Mouse (Mus musculus) natural killer cell, adult 2 months (primary cell): ENCODE data around the gene Ephb1.

Source experiments
- DNase-seq, 2 experiments: peaks; one replicate each; pipeline ENCODE4 v3.0.0; 2022; ENCODE audit warnings: low spot score in 2 of 2

Ephb1 gene

DNA sequence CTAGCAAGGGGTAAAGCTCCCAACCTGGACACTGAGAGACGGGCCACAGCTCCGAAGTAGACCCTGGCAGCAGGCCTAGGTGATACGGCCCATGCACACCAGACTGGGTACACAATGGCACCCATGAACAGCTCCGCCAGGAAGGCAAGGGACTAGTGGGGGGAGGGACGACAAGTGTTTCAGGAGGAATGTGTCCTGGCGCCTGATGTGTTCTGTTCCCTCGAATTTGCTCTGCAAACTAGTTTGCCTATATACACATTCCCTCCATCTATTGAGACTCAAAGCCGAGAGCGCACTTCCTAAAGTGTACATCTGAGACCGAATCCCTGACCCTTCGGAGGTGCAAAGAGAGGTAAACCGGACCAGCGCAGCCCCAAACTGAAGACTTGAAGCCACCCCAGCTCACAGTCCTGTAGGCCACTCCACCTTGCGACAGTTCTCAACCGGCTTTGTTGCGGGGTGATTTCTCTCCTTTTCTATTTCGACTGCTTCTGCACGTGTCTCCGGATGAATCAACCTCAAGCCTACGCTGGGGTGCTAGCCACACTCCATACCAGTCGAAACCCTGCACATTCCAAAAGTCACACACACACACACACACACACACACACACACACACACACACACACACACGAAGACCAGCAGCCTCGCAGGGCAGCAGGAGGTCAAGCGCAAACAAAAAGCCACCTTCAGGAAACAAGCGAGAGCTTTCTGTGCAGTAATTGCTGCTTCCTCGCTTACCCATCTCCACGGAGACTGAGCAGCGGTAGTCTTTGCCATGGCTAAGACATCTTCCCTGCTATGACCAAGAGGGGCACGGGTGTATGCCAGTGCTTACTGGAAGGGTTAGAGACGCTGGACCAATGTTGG is 2.1 kb downstream of the Ephb1 start:
- no peak for DNase-seq

DNA sequence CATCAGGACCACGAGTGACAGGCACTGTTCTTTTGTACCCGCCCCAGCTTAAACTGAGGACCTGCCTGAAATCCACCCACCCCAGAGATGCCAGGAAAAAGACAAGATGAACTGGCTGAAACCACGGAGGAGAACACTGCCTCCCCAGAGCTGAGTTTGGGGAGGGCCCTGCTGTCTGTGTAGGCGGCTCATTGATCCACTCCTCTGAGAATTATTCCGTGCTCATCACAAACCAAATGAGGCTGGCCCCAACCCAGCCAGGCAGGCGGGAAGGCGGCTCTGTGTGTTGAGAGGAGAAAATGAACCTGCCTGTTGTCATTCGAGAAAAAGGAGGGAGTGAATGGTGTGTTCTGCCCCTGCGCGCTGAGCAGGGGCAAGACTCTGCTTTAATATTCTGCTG is 2.8 kb downstream of the Ephb1 start:
- no peak for DNase-seq

DNA sequence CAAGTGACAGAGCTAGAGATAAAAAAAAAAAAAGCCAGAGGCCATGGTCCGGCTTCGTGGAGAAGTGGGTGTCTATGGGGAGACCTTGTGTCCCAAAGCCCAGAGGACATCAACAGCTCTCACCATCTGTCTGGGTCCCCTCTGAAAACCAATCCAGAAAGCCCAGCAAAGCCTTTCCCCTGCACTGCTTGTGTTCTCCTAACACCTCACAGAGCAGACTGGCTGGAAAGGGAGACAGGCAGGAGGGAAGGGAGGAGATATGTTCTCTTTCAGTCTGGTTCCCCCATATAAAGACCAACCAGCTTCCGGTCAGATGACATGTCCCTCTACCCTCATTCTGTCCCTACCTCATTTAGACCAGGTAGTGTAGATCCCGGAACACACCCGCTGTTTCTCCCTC is 3.3 kb downstream of the Ephb1 start:
- DNase-seq, result no peak

DNA sequence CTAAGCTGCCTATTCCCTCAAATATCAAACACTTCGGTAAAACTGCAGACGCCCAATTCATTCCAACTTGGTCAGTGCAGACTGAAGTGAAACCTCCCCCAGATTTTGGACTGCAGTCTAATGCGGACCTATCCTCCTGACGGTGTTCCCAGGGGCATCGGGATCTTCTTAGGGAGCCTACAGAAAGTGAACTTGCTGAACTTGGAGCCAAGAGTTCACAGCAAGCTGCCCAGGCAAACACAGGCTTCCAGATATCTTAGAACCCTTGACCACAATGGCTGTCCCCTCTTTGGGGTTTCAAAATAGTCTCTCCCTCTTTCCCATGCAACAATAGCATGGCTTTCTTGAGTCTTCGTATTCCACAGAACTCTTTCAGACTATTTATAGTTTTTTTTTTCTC is 3.8 kb downstream of the Ephb1 start:
- no peak for DNase-seq

DNA sequence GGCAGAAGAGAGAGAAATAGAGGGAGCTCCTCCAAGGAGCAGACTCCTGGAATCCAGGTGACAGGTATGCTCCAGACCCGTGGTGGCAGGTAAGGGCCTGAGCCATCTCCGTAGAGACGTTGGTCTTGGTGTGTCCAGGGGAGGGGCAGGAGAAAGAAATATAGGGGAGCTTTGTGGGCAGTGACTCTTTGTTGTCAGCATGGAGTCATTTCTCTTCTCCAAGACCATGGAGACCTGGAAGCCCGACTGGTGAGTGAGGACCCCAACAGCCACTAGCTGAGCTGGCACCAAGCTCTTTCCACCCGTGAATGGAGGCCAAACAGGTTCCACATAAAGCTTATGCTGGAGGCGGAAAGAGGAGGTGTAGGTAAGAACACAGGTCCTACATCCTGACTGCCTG is 4.4 kb downstream of the Ephb1 start:
- DNase-seq, result no peak

DNA sequence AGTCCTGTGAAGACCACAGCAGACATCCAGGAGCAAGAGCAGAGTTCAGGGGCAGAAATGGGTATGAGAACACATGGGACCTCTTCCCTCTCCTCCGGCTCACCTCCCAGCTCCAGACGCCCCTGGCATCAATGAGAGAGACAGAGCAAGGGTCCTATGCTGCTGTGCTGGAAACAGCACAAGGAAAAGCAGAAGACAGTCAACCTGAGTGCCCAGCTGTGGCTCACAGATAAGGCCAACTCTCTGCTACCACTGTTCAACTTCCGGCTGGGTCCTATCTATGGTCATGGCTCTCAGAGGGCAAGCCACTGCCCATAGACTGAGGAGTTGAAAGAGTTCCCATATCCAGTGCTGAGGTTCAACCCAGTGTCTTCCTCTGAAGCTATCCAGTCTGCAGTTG is 7.7 kb downstream of the Ephb1 start:
- no peak for DNase-seq

DNA sequence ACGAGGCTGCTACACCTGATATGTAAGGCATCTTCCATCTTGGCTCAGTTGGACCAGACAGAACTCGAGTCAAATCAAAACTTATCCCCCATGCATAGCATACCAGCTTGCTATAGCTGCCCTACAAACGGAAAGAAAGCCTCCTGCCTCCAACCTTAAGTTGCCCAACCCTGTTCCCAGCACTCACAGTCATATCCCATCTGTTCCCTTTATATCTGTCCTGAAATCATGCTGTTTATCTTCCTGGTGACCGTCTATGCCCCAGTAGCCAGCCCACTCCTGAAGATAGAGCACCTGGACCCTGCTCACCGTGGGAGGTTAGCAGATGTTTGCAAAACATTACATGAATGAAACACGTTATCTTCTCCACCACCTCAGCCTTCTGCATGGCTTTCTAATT is 9.0 kb downstream of the Ephb1 start:
- no peak for DNase-seq

DNA sequence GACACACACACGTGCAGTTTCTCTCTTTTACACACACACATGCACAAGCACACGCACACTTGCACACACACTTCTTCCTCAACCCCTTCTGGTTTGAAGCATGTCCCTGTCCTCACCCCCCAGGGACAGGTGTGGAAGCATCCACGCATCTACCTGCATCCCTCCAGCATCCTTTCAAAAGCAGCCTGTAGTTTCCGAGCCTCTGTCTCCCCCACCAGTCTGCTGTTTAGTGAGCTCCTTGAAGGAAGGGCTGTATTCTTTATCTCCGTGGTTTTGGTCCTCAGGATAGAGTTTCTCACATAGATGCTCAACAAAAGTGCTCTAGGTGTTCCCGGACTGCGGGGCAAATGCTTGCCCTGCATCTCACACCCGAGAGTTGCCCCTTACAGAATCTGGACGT is 9.4 kb downstream of the Ephb1 start:
- DNase-seq, result no peak

DNA sequence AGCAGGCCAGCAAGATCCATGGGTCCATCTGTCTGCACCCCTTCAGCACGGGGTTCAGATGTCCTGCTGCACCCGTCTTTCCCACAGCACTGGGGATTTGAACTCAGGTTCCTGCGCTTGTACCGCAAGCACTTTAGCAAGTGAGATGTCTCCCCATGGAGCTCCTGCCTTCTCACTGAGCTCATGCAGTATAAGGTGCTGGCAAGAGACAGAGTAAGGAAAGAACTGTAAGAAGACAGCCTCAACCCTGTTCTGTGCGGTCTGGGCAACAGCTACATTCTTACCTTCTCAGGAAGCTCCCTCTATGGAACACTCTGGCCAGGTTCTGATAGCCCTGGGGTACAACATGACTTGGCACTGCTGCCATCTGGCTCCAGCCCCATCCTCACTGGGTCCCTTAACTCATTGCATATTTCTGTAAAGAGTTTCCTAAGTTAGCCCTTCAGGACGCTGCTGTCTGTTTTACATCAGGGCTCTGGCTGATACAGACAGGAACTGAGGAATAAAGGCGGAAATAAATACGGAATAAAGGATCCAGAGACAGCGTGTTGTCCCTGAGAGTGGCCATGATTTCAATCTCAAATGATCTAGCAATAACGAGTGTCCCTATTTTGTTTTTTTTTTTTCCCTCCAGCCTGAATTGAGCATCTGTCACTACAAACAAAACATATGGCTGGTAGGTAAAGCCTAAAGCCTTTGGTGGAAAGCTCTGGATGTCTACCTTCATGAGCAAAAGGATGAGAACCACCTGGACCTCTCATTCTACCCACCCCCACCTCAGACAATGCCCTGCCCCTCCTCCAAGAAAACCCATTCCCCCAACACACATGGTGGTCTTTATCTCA is 10.2 kb downstream of the Ephb1 start:
- no peak for DNase-seq

DNA sequence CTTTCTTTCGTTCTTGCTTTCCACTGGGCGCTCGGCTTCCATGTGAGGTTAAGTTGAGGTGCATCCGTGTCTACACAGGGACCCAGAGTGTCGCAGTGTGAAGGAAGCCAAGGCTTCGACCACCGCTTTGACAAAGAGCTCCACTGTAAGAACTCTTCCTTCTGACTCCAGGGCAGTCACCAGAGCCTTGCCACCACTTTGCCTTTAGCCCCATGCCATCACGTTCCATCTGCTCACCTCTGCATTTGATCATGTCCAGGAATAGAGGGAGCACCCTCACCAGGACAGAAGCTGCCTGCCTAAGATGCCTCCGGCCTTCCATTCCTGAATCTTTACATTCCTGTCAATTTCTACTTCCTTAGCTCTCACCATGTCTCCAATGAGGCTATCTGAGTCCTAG is 11.4 kb downstream of the Ephb1 start:
- no peak for DNase-seq

DNA sequence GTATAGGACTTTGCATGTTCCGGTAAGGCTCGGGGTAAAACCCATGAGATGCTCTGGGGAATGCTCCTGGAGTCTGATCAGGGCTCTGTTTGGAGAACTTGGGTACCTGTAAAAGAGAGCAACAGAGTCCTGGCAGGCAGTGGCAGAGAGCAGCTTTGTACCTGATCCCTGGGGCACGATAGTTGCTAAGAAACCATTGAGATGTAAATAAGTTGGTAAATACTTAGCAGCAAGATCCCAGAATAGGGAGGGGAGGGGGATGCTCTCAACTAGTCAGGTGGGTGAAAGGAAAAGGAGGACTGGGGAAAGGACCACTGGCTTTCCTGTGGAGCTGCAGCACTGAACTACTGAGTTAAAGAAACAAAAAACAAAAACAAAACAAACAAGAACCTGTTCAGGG is 12.5 kb downstream of the Ephb1 start:
- no peak for DNase-seq

DNA sequence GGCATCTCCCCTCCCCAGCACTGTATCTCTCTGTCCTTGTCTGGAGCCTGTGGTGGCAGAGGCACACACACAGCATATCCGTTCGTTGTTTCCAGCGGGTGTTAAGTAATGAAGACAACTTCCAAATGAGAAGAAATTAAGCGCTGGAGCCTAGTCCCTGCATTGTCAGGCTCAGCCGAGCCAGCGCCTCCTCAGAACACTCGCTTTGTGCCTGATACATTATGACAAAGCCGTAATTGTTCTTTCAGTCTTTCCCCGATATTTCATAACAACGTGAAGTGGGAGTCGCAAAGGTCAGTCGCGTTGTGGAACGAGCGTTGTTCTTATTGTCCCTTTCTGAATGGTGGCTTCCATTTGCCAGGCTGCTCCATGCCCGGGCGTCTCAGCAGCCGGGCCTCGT is 13.7 kb downstream of the Ephb1 start:
- DNase-seq, result no peak

DNA sequence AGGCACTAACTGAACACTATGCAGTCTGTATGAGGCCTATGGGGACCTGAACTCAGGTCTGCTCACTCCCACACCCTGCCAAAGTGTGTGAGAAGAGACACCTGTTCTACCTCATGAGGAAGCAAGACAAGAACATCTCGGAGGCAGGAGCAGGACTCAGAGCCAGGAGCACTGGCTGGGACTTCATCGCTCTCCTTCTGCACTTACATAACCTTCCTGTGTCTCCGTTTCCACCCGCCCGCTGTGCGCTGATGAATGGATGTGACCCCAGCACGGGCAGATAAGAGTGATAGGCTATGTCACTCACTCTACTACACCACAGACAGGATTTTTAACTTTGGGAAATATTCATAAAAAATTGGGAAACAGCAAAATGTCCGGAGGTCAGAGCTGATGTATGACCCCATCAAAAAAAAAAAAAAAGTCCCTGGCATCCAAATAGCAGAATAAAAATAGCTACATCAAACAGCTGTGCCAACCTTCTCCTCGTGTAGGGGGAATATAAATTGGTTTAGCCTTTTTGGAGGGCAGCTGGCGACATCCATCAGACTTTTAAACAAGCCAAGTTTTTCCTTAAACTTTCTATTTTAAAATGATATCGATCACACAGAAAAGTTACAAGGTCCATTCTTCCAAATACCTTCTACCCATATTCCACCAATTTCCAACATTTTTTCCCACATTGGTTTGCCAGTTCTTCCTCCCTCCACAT is 18.8 kb downstream of the Ephb1 start:
- DNase-seq, result no peak

DNA sequence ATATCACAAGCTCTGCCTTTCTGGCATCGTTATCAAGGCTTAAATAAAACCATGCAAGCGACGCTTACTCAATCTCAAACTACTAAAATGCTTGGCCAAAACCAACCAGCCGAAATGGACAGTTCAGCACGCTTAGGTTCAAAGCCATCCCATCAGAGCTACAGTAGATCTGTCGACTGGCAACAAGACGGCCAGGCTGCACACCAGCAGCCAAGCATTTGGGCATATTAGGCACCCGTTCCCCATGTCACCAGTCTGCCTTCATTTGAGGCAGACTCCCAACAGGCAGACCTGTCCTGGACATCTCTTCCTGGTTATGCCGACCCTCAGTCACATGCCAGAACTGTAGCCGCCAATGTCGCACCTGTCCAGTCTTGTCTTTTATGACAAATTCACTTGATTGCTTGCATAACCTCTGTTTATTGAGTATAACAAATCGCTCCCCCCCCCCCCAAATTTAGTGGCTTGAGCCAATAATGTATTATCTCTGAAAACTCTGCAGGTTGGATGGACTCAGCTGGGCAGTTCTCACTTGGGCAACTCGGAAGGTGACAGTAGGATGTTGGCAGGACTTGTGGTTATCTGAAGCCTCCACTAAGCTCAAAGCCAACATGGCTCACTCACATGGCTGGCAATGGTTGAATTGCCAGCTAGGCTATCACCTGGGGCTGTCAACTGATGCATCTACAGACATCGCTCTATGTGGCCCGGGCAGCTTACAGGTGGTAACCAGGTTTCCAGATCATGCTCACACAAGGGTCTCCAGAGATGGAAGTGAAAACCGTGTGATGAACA is 24.0 kb downstream of the Ephb1 start:
- DNase-seq, result no peak

DNA sequence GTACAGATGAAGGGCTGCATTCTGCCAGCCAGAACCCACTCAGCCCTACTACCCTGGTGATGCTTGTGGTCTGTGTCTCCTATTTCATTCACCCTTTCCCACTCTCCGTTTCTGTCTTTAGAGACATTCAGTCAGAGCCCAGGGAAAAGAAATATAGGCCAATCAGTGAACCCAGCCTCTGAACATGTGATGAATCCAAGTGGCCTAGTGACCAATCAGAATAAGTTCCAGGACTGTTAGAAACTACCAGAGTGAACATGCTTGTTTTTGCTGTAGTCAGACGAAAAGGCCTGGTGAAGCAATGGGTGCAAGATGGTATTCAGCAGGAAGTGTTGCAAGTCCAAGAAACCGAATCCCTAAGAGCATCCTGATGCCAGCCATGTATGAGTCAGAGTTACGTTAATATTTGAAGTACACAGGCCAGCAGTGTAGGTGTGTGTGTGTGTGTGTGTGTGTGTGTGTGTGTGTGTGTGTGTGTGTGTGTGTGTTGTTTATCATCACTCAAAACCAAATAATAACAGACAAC is 26.8 kb downstream of the Ephb1 start:
- DNase-seq, result no peak

DNA sequence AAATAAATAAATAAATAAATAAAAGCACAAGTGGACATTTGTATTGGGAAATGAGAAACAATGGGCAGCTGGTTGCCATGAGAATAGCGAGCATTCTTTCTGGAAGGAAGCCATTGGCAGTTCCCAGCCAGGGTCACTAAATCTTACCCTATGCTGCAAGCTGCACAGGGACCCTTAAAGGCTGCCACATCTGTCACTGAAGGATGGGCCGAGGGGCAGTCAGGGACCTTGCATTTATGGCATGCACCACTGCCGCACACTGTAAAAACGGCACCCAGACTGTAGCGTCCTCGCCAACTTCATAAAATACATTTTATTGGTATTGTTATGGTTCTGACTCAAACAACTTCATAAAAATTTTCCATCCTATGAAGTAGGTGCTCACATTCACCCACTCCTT is 39.1 kb downstream of the Ephb1 start:
- DNase-seq, result no peak

DNA sequence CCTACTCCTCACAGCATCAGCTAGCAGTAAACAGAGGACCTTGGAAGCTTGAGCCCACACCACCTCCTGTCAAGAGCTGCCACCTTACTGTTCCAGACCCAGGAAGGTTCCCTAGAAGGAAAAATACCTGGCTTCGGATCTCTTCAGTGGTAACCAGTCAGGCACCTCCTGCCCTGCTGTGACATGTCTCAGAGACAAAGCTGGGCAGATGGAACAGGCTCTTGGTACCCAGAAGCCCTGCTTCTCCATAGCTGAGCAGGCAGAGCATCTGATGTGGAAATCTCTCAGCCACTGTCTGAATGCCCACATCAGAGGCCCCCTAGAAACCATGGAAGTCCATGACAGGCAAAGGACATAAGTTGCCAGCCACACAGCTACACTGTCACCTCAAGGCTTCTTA is 39.7 kb downstream of the Ephb1 start:
- no peak for DNase-seq

DNA sequence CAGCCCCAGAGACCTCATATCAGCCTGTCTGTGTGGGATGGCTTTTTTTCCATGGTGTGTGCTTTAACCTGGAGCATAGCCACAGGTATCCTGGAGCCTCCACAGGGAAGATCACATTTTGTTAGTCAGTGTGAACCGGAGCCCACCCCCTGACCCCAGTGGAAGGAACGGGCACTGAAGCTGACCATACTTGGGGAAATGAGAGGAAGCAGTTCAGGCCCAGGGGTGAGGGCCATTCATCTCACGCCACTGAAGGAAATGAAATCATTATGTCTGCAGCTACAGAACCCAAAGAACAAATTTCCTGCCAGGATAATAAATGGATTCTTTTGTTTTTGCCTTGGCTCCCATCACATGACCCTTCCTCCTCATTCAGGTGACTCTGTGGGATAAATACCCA is 44.1 kb downstream of the Ephb1 start:
- no peak for DNase-seq

DNA sequence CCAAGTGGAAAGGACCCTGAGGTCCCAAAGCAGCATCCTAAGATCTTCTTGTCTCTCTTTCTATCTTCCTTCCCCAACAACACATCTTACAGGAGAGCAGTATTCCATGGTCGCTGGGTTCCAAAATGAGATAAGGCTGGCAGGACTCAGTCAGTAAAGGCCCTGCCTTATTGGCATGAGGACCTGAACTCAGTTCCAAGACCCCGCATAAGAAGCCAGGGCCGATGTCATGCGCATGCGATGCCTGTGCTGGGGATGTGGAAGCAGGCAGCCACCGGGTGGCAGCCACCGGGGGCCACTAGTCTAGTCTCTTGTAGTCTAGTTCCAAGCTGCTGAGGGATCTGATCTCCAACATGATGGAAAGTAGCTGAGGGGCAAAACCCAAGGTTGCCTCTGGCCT is 45.2 kb downstream of the Ephb1 start:
- no peak for DNase-seq

DNA sequence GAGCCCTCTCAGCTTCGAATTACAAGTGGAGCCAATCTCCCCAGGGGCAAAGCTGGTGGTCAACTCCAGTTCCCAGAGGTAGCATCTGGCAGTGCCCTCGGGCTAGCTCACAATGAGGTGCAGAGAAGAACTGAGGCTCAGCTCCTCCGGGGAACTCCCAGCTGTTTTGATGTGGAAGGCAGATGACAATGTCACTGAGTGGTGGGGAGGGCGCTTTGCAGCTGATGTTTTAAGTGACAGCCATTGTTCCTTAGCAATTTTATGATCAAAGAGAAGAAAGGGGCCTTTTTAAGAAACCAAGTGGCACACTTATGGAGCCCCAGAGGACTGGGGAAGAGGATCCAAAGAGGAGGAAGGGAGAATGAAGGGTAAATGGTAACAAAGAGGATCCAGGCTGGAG is 46.8 kb downstream of the Ephb1 start:
- DNase-seq, result no peak

DNA sequence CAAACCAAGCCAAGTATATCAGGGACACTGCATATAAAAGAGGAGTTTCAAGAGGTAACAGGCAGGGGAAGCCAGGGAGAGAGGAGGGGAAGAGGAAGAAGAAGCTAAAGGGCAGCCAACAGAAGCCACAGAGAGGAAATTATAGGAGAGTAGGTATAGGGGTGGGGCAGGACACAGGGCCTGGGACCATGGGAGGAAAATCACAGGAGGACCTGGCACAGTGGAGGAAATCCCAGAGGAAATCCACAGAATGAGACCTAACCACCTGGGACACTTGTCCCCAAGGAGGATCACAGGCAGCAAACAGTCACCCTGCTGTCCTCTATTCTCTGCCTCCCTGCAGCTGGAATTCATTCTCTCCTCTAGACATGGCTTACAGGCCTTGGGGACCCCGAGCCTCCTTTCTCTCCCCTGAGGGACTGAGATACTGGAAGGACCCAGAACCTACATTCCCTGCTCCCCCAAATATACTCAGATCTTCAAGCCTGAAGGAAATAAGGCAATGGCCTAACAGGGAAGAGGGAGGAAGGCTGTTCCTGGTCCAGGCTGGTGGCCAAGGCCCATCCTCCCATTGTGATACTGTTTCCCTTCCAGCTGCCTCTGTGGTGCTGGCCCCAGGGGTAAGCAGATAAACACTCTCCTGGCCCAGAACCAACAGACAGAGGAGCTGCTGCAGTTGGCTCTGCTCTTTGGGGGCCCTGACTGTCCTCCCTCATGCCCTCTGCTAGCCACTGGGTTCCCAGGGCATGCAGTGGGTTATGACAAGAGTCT is 47.7 kb downstream of the Ephb1 start:
- no peak for DNase-seq
